Mouse (Mus musculus): Measurements from ENCODE around the gene Vrk3. TPM values are rescaled to one million over a fixed set of nuclear protein-coding genes. Genes with fewer than 3 reads are reported as not detected.
"Not testable (repeated sequence)": the region's sequence is repeated elsewhere in the genome, so short reads cannot be mapped to it uniquely, and the experiment has no call there.

Gene Vrk3
- polyA plus RNA-seq, 1 experiment, result 93.7 TPM

GRCm38 (mm10) chr7:44733723-44734122 is 14.5 kb upstream of the Vrk3 start:
- TF ChIP-seq CTCF (conservative IDR thresholded peaks at IDR 0.05; ENCODE audit: insufficient read depth, insufficient read length, low read depth, low read length) (no peak), POLR2A (IDR thresholded peaks at IDR 0.05; ENCODE audit: low read depth, low read length) (no peak)
- DNase-seq, result no peak
- H3K4me3 ChIP-seq (ENCODE audit: insufficient read depth, low read depth, low read length), result no peak overlapping the region
- H3K36me3 ChIP-seq (ENCODE audit: control insufficient read depth, insufficient read depth, low read length), result no peaks in the 10 kb centered on the region
- H3K27me3 ChIP-seq (replicated peaks; ENCODE audit: control insufficient read depth, insufficient read depth, low read length), result no peaks in the 10 kb centered on the region
- no peaks in the 10 kb centered on the region for H3K4me1 ChIP-seq (ENCODE audit: control insufficient read depth, insufficient read depth, low read length)
- WGBS, result 83% methylated on average over 9 of the region's 9 CpGs
- no peak overlapping the region for H3K27ac ChIP-seq (ENCODE audit: insufficient read depth, low read depth, low read length)

GRCm38 (mm10) chr7:44741361-44741760 is 6.9 kb upstream of the Vrk3 start:
- no peaks in the 10 kb centered on the region for H3K27me3 ChIP-seq (replicated peaks; ENCODE audit: control insufficient read depth, insufficient read depth, low read length)
- H3K27ac ChIP-seq (ENCODE audit: insufficient read depth, low read depth, low read length), result no peak overlapping the region
- no peak overlapping the region for H3K4me3 ChIP-seq (ENCODE audit: insufficient read depth, low read depth, low read length)
- 60% methylated on average over 8 of the region's 8 CpGs for WGBS
- TF ChIP-seq CTCF (conservative IDR thresholded peaks at IDR 0.05; ENCODE audit: insufficient read depth, insufficient read length, low read depth, low read length) (no peak), POLR2A (IDR thresholded peaks at IDR 0.05; ENCODE audit: low read depth, low read length) (no peak)
- no peak for DNase-seq
- no peaks in the 10 kb centered on the region for H3K36me3 ChIP-seq (ENCODE audit: control insufficient read depth, insufficient read depth, low read length)
- H3K4me1 ChIP-seq (ENCODE audit: control insufficient read depth, insufficient read depth, low read length), result no peaks in the 10 kb centered on the region

GRCm38 (mm10) chr7:44744270-44744669 is 3.9 kb upstream of the Vrk3 start:
- Histone ChIP-seq H3K27ac (ENCODE audit: insufficient read depth, low read depth, low read length) (no peak overlapping the region), H3K36me3 (ENCODE audit: control insufficient read depth, insufficient read depth, low read length) (no peaks in the 10 kb centered on the region), H3K4me1 (ENCODE audit: control insufficient read depth, insufficient read depth, low read length) (peaks cover 5% of the 10 kb centered on the region; the same call in 1 of the 2 replicates), H3K4me3 (ENCODE audit: insufficient read depth, low read depth, low read length) (no peak overlapping the region), H3K27me3 (replicated peaks; ENCODE audit: control insufficient read depth, insufficient read depth, low read length) (no peaks in the 10 kb centered on the region)
- DNase-seq, result no peak
- TF ChIP-seq POLR2A (IDR thresholded peaks at IDR 0.05; ENCODE audit: low read depth, low read length), result no peak
- TF ChIP-seq CTCF (conservative IDR thresholded peaks at IDR 0.05; ENCODE audit: insufficient read depth, insufficient read length, low read depth, low read length), result no peak
- WGBS, result 55% methylated on average over 9 of the region's 9 CpGs

DNA sequence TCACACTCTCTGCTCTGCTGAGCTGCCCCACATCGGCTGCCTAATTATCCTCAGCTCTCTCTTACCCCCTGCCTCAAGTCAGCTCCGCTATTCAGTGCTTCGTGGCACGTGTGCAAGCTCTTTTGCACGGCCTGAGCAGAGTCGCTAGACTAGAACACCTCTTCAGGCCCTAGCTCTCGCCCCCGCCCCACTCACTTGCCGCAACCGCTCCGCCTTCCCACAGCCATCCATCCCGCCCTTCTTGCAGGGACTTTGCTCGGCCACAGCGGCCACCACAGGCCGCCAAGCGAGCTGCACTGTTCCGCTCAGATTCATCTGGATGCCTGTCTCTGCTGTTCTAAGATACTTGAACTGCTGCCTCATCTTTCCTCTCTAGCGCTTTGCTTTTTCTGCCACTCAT is 3.1 kb upstream of the Vrk3 start:
- DNase-seq, result peak; percentile 83
- TF ChIP-seq POLR2A (IDR thresholded peaks at IDR 0.05; ENCODE audit: low read depth, low read length), result no peak
- peak; percentile 80 for TF ChIP-seq CTCF (conservative IDR thresholded peaks at IDR 0.05; ENCODE audit: insufficient read depth, insufficient read length, low read depth, low read length)

DNA sequence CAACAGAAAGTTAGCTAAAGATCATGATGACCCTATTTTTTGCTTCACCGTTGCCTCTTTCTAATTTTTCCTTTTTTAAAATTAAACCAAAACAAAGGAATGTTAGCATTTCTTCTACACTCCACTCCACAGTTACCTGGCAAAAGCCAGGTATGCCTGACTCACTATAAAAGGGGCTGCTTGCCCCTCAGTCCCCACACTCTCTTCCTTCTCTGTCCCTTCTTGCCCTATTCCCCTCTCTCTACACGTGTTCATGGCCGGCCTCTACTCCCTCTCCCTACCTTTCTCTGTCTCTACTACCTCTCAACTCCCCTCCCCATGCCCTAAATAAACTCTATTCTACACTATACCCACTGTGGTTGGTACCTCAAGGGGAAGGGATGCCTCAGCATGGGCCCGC is 1.1 kb upstream of the Vrk3 start:
- WGBS, result 69% methylated on average over 4 of the region's 4 CpGs
- TF ChIP-seq POLR2A (IDR thresholded peaks at IDR 0.05; ENCODE audit: low read depth, low read length), result no peak
- TF ChIP-seq CTCF (conservative IDR thresholded peaks at IDR 0.05; ENCODE audit: insufficient read depth, insufficient read length, low read depth, low read length), result no peak
- DNase-seq, result no peak
- no peak overlapping the region for H3K4me3 ChIP-seq (ENCODE audit: insufficient read depth, low read depth, low read length)
- H3K27me3 ChIP-seq (replicated peaks; ENCODE audit: control insufficient read depth, insufficient read depth, low read length), result no peaks in the 10 kb centered on the region
- H3K36me3 ChIP-seq (ENCODE audit: control insufficient read depth, insufficient read depth, low read length), result no peaks in the 10 kb centered on the region
- no peak overlapping the region for H3K27ac ChIP-seq (ENCODE audit: insufficient read depth, low read depth, low read length)
- H3K4me1 ChIP-seq (ENCODE audit: control insufficient read depth, insufficient read depth, low read length), result peaks cover 5% of the 10 kb centered on the region; the same call in 1 of the 2 replicates

More for the DNA sequence above, 3.1 kb upstream of the Vrk3 start:
- Histone ChIP-seq H3K27ac (ENCODE audit: insufficient read depth, low read depth, low read length) (no peak overlapping the region), H3K27me3 (replicated peaks; ENCODE audit: control insufficient read depth, insufficient read depth, low read length) (no peaks in the 10 kb centered on the region), H3K4me1 (ENCODE audit: control insufficient read depth, insufficient read depth, low read length) (peaks cover 5% of the 10 kb centered on the region; the same call in 1 of the 2 replicates), H3K36me3 (ENCODE audit: control insufficient read depth, insufficient read depth, low read length) (no peaks in the 10 kb centered on the region), H3K4me3 (ENCODE audit: insufficient read depth, low read depth, low read length) (peak overlapping the region; percentile 54)
- WGBS, result 0% methylated on average over 18 of the region's 18 CpGs

DNA sequence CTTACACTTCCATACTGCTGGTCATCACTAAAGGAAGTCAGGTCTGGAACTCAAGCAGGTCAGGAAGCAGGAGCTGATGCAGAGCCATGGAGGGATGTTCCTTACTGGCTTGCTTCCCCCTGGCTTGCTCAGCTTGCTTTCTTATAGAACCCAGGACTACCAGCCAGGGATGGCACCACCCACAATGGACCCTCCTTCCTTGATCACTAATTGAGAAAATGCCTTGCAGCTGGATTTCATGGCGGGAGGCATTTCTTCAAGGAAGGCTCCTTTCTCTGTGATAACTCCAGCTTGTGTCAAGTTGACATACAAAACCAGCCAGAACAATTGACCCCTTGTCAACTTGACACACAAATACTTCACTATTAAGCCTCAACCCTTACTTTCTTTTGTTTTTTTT is 2.7 kb downstream of the Vrk3 start, which contains the start of gene Zfp473:
TSS of gene Zfp473 (minus strand) at position 101 of the 400 bp plus-strand sequence.
- not testable (repeated sequence) for H3K4me3 ChIP-seq (ENCODE audit: insufficient read depth, low read depth, low read length); DNase-seq; H3K4me1 ChIP-seq (ENCODE audit: control insufficient read depth, insufficient read depth, low read length); H3K36me3 ChIP-seq (ENCODE audit: control insufficient read depth, insufficient read depth, low read length); H3K27me3 ChIP-seq (replicated peaks; ENCODE audit: control insufficient read depth, insufficient read depth, low read length); H3K27ac ChIP-seq (ENCODE audit: insufficient read depth, low read depth, low read length)
- WGBS, result 100% methylated on average over 1 of the region's 1 CpGs

GRCm38 (mm10) chr7:44757164-44757563 is 9.0 kb downstream of the Vrk3 start:
- TF ChIP-seq CTCF (conservative IDR thresholded peaks at IDR 0.05; ENCODE audit: insufficient read depth, insufficient read length, low read depth, low read length) (no peak), POLR2A (IDR thresholded peaks at IDR 0.05; ENCODE audit: low read depth, low read length) (no peak)
- Histone ChIP-seq H3K4me3 (ENCODE audit: insufficient read depth, low read depth, low read length) (no peak overlapping the region), H3K36me3 (ENCODE audit: control insufficient read depth, insufficient read depth, low read length) (peaks cover 2% of the 10 kb centered on the region), H3K27ac (ENCODE audit: insufficient read depth, low read depth, low read length) (no peak overlapping the region), H3K4me1 (ENCODE audit: control insufficient read depth, insufficient read depth, low read length) (no peaks in the 10 kb centered on the region), H3K27me3 (replicated peaks; ENCODE audit: control insufficient read depth, insufficient read depth, low read length) (no peaks in the 10 kb centered on the region)
- WGBS, result 91% methylated on average over 2 of the region's 2 CpGs
- no peak for DNase-seq

GRCm38 (mm10) chr7:44760366-44760765 is 12.2 kb downstream of the Vrk3 start:
- H3K27ac ChIP-seq (ENCODE audit: insufficient read depth, low read depth, low read length), result no peak overlapping the region
- TF ChIP-seq CTCF (conservative IDR thresholded peaks at IDR 0.05; ENCODE audit: insufficient read depth, insufficient read length, low read depth, low read length), result no peak
- no peak for TF ChIP-seq POLR2A (IDR thresholded peaks at IDR 0.05; ENCODE audit: low read depth, low read length)
- peaks cover 1% of the 10 kb centered on the region for H3K36me3 ChIP-seq (ENCODE audit: control insufficient read depth, insufficient read depth, low read length)
- no peaks in the 10 kb centered on the region for H3K27me3 ChIP-seq (replicated peaks; ENCODE audit: control insufficient read depth, insufficient read depth, low read length)
- no peaks in the 10 kb centered on the region for H3K4me1 ChIP-seq (ENCODE audit: control insufficient read depth, insufficient read depth, low read length)
- DNase-seq, result no peak
- H3K4me3 ChIP-seq (ENCODE audit: insufficient read depth, low read depth, low read length), result no peak overlapping the region
